Mouse (Mus musculus) MEL (cell line): ENCODE measurements around the gene Ccnyl1. TPM values are rescaled to one million over a fixed set of nuclear protein-coding genes. Genes with fewer than 3 reads are reported as not detected.

Experiments
- DNase-seq: peaks from one replicate; pipeline ENCODE4 v3.0.0; 2011; ENCODE audit warnings: low read depth, low spot score
- H3K27ac ChIP-seq: 2 replicates; pipeline ENCODE4 v1.5.1; 2012; ENCODE audit warnings: low read depth, mild to moderate bottlenecking, control low read depth, low read length, moderate library complexity; ENCODE audit not compliant: control insufficient read depth
- H3K27me3 ChIP-seq, 2 experiments: fragments of 150-350 bp in 1 of 2; sonication (generic) in 1 of 2; 2 replicates each; pipeline ENCODE4 v1.6.1; 2012; ENCODE audit warnings: low read length in 2 of 2, mild to moderate bottlenecking in 2 of 2, improper control_type of control experiment in 1 of 2, moderate library complexity in 1 of 2; ENCODE audit not compliant: insufficient read depth in 2 of 2, control insufficient read depth in 1 of 2
- H3K36me3 ChIP-seq, 2 experiments: 2 replicates each; pipeline ENCODE4 v1.6.1; 2012 to 2014; ENCODE audit warnings: low read length in 2 of 2, improper control_type of control experiment in 1 of 2, inconsistent platforms in 1 of 2, mild to moderate bottlenecking in 1 of 2; ENCODE audit not compliant: insufficient read depth in 2 of 2, control insufficient read depth in 1 of 2
- H3K4me1 ChIP-seq, 2 experiments: fragments of 150-350 bp in 1 of 2; sonication (generic) in 1 of 2; 2 replicates each; pipeline ENCODE4 v1.6.1; 2012; ENCODE audit warnings: low read length in 2 of 2, improper control_type of control experiment in 1 of 2, mild to moderate bottlenecking in 1 of 2; ENCODE audit not compliant: insufficient read depth in 2 of 2, control insufficient read depth in 1 of 2
- H3K4me3 ChIP-seq, 2 experiments: fragments of 150-350 bp in 1 of 2; sonication (generic) in 1 of 2; 2 replicates each; pipeline ENCODE4 v1.5.1; 2012; ENCODE audit warnings: low read depth in 2 of 2, low read length in 2 of 2, mild to moderate bottlenecking in 2 of 2, moderate library complexity in 2 of 2, control low read depth in 1 of 2, improper control_type of control experiment in 1 of 2; ENCODE audit not compliant: control insufficient read depth in 1 of 2, insufficient read depth in 1 of 2
- H3K79me2 ChIP-seq: 2 replicates; pipeline ENCODE4 v1.6.1; 2012; ENCODE audit warnings: mild to moderate bottlenecking, low read length, moderate library complexity; ENCODE audit not compliant: control insufficient read depth, poor library complexity, insufficient read depth
- H3K9ac ChIP-seq: 2 replicates; pipeline ENCODE4 v1.6.1; 2012; ENCODE audit warnings: low read depth, mild to moderate bottlenecking, control low read depth, low read length, moderate library complexity; ENCODE audit not compliant: control insufficient read depth, poor library complexity, severe bottlenecking
- H3K9me3 ChIP-seq: fragments of 150-350 bp; sonication (generic); replicated peaks from 2 replicates; pipeline ENCODE4 v1.6.1; 2012; ENCODE audit warnings: mild to moderate bottlenecking, low read length, improper control_type of control experiment, moderate library complexity; ENCODE audit not compliant: insufficient read depth
- CHD1 ChIP-seq: IDR thresholded peaks from 2 replicates; pipeline ENCODE4 v1.6.1; 2012; ENCODE audit warnings: low read depth, mild to moderate bottlenecking, inconsistent platforms, low read length, improper control_type of control experiment
- CHD2 ChIP-seq: IDR thresholded peaks from 2 replicates; pipeline ENCODE4 v1.6.1; 2011; ENCODE audit warnings: low read length, improper control_type of control experiment
- CTCF ChIP-seq, 3 experiments: IDR thresholded peaks in 2 of 3; conservative IDR thresholded peaks in 1 of 3; 2 replicates each; pipeline ENCODE4 v1.5.1; 2011 to 2012; ENCODE audit warnings: low read length in 3 of 3, low read depth in 2 of 3, mild to moderate bottlenecking in 2 of 3, improper control_type of control experiment in 1 of 3, inconsistent platforms in 1 of 3, mixed read lengths in 1 of 3, moderate library complexity in 1 of 3; ENCODE audit not compliant: control insufficient read depth in 1 of 3, insufficient read depth in 1 of 3, poor library complexity in 1 of 3, severe bottlenecking in 1 of 3
- EP300 ChIP-seq, 2 experiments: IDR thresholded peaks; 2 replicates each; pipeline ENCODE4 v1.6.1; 2011; ENCODE audit warnings: improper control_type of control experiment in 2 of 2, low read length in 2 of 2, low read depth in 1 of 2, mild to moderate bottlenecking in 1 of 2
- ETS1 ChIP-seq: IDR thresholded peaks from 2 replicates; pipeline ENCODE4 v1.6.1; 2012; ENCODE audit warnings: low read depth, mild to moderate bottlenecking, inconsistent platforms, low read length, improper control_type of control experiment, moderate library complexity
- GABPA ChIP-seq: IDR thresholded peaks from 2 replicates; pipeline ENCODE4 v1.6.1; 2012; ENCODE audit warnings: low read depth, mild to moderate bottlenecking, inconsistent platforms, low read length, improper control_type of control experiment, moderate library complexity
- GATA1 ChIP-seq: IDR thresholded peaks from 2 replicates; pipeline ENCODE4 v1.6.1; 2011; ENCODE audit warnings: low read depth, low read length, improper control_type of control experiment
- JUND ChIP-seq: IDR thresholded peaks from 2 replicates; pipeline ENCODE4 v1.6.1; 2011; ENCODE audit warnings: low read depth, mild to moderate bottlenecking, improper control_type of control experiment, low read length
- KAT2A ChIP-seq: conservative IDR thresholded peaks from 2 replicates; pipeline ENCODE4 v1.6.1; 2012; ENCODE audit warnings: low read depth, low read length, improper control_type of control experiment, inconsistent platforms
- MAFK ChIP-seq: IDR thresholded peaks from 2 replicates; pipeline ENCODE4 v1.6.1; 2011; ENCODE audit warnings: low read depth, mild to moderate bottlenecking, low read length, improper control_type of control experiment, borderline replicate concordance
- MAX ChIP-seq: IDR thresholded peaks from 2 replicates; pipeline ENCODE4 v1.6.1; 2011; ENCODE audit warnings: low read length, improper control_type of control experiment
- MAZ ChIP-seq: IDR thresholded peaks from 2 replicates; pipeline ENCODE4 v1.6.1; 2012; ENCODE audit warnings: low read depth, mild to moderate bottlenecking, inconsistent platforms, low read length, improper control_type of control experiment
- MXI1 ChIP-seq: IDR thresholded peaks from 2 replicates; pipeline ENCODE4 v1.6.1; 2011; ENCODE audit warnings: mild to moderate bottlenecking, low read depth, low read length, improper control_type of control experiment
- MYC ChIP-seq: IDR thresholded peaks from 2 replicates; pipeline ENCODE4 v1.6.1; 2011; ENCODE audit warnings: low read depth, mild to moderate bottlenecking, low read length, improper control_type of control experiment, moderate library complexity
- NRF1 ChIP-seq: IDR thresholded peaks from 2 replicates; pipeline ENCODE4 v1.6.1; 2014; ENCODE audit warnings: low read depth, mild to moderate bottlenecking, inconsistent platforms, low read length, improper control_type of control experiment, moderate library complexity; ENCODE audit not compliant: poor library complexity, insufficient read depth, severe bottlenecking
- POLR2AphosphoS5 ChIP-seq: IDR thresholded peaks from 2 replicates; pipeline ENCODE4 v1.6.1; 2012; ENCODE audit warnings: low read depth, borderline replicate concordance, mild to moderate bottlenecking, inconsistent platforms, low read length, moderate library complexity, mixed read lengths
- RAD21 ChIP-seq: IDR thresholded peaks from 2 replicates; pipeline ENCODE4 v1.6.1; 2011; ENCODE audit warnings: mild to moderate bottlenecking, low read depth, low read length, improper control_type of control experiment
- RCOR1 ChIP-seq: IDR thresholded peaks from 2 replicates; pipeline ENCODE4 v1.6.1; 2012; ENCODE audit warnings: low read depth, mild to moderate bottlenecking, inconsistent platforms, low read length, improper control_type of control experiment
- SIN3A ChIP-seq: IDR thresholded peaks from 2 replicates; pipeline ENCODE4 v1.6.1; 2012; ENCODE audit warnings: low read length, improper control_type of control experiment, inconsistent platforms
- TAL1 ChIP-seq: IDR thresholded peaks from 2 replicates; pipeline ENCODE4 v1.6.1; 2012; ENCODE audit warnings: mild to moderate bottlenecking, inconsistent platforms, low read length, moderate library complexity, mixed read lengths
- UBTF ChIP-seq: IDR thresholded peaks from 2 replicates; pipeline ENCODE4 v1.6.1; 2012; ENCODE audit warnings: low read depth, mild to moderate bottlenecking, inconsistent platforms, low read length, improper control_type of control experiment, moderate library complexity, borderline replicate concordance; ENCODE audit not compliant: insufficient read depth
- USF2 ChIP-seq, 2 experiments: IDR thresholded peaks; 2 replicates each; pipeline ENCODE4 v1.6.1; 2011 to 2012; ENCODE audit warnings: improper control_type of control experiment in 2 of 2, low read length in 2 of 2, borderline replicate concordance in 1 of 2, inconsistent platforms in 1 of 2, low read depth in 1 of 2, mild to moderate bottlenecking in 1 of 2; ENCODE audit not compliant: insufficient read depth in 1 of 2
- ZC3H11A ChIP-seq: IDR thresholded peaks from 2 replicates; pipeline ENCODE4 v1.6.1; 2012; ENCODE audit warnings: low read depth, mild to moderate bottlenecking, inconsistent platforms, low read length, improper control_type of control experiment
- ZMIZ1 ChIP-seq: IDR thresholded peaks from 2 replicates; pipeline ENCODE4 v1.6.1; 2012; ENCODE audit warnings: low read depth, mild to moderate bottlenecking, inconsistent platforms, low read length, improper control_type of control experiment, moderate library complexity
- polyA plus RNA-seq, 2 experiments: library from polyadenylated mRNA; stranded (reverse) in 1 of 2; unstranded in 1 of 2; fragments of >175 nt in 1 of 2; fragments of >200 nt in 1 of 2; gene quantifications; 2 replicates each; pipeline versions ENCODE4 v1.2.1 to v1.2.4; 2012; ENCODE audit warnings: low replicate concordance in 2 of 2, low read depth in 1 of 2; ENCODE audit not compliant: insufficient read length in 2 of 2, insufficient read depth in 1 of 2, missing spikeins in 1 of 2
- total RNA-seq: library from RNA; depleted of rRNA; stranded (reverse); fragments of 300-350 nt; gene quantifications from 2 replicates; pipeline ENCODE4 v1.2.3, GENCODE M21; 2012

Gene Ccnyl1
- total and polyA plus RNA-seq, 3 experiments: 3.0 to 18.1 TPM; not detected in 1

GRCm38 (mm10) chr1:64655415-64655814 lies 34.8 kb upstream of the Ccnyl1 start:
- H3K9me3 ChIP-seq: no peaks in the 10 kb centered on the region
- H3K27ac ChIP-seq: no peak overlapping the region
- no peaks in the 10 kb centered on the region for H3K79me2 ChIP-seq
- no peak for TF ChIP-seq UBTF
- no peak for TF ChIP-seq CHD2
- no peak for TF ChIP-seq GABPA
- no peak for TF ChIP-seq MXI1
- no peak for TF ChIP-seq CHD1
- TF ChIP-seq ZMIZ1: no peak
- no peak for TF ChIP-seq EP300 (IDR thresholded peaks at IDR 0.05; ENCODE audit: low read depth in 1 of 2, low read length in 2 of 2)
- no peak for TF ChIP-seq CTCF (IDR thresholded peaks at IDR 0.05 in 2 of 3, conservative IDR thresholded peaks at IDR 0.05 in 1 of 3; ENCODE audit: control insufficient read depth in 1 of 3, insufficient read depth in 1 of 3, low read depth in 2 of 3, low read length in 3 of 3, poor library complexity in 1 of 3, severe bottlenecking in 1 of 3)
- no peak for TF ChIP-seq RAD21
- no peak for TF ChIP-seq MAZ
- no peak for TF ChIP-seq JUND
- TF ChIP-seq POLR2AphosphoS5: no peak
- TF ChIP-seq KAT2A: no peak
- TF ChIP-seq RCOR1: no peak
- no peak for TF ChIP-seq MAX
- no peak for TF ChIP-seq SIN3A
- TF ChIP-seq NRF1: no peak
- H3K4me3 ChIP-seq: no peak overlapping the region
- no peaks in the 10 kb centered on the region for H3K27me3 ChIP-seq
- no peak overlapping the region for H3K9ac ChIP-seq
- H3K36me3 ChIP-seq: peaks cover 0 to 5% of the 10 kb centered on the region in 2 experiments; a peak in 2 of 4 replicates
- H3K4me1 ChIP-seq: peaks cover 0 to 12% of the 10 kb centered on the region in 2 experiments; a peak in 2 of 4 replicates
- no peak for DNase-seq

- no peak overlapping the region for H3K27ac ChIP-seq
- H3K9me3 ChIP-seq: no peaks in the 10 kb centered on the region
- peaks cover 0 to 5% of the 10 kb centered on the region in 2 experiments; a peak in 2 of 4 replicates for H3K36me3 ChIP-seq
- TF ChIP-seq TAL1 (no peak), USF2 (IDR thresholded peaks at IDR 0.05; ENCODE audit: borderline replicate concordance in 1 of 2, insufficient read depth in 1 of 2, low read depth in 1 of 2, low read length in 2 of 2) (no peak), ETS1 (no peak), ZMIZ1 (no peak), MAFK (no peak), ZC3H11A (no peak), GATA1 (no peak), EP300 (IDR thresholded peaks at IDR 0.05; ENCODE audit: low read depth in 1 of 2, low read length in 2 of 2) (no peak), MYC (no peak)
- H3K4me1 ChIP-seq: peaks cover 0 to 12% of the 10 kb centered on the region in 2 experiments; a peak in 2 of 4 replicates
- H3K27me3 ChIP-seq: no peaks in the 10 kb centered on the region
- no peaks in the 10 kb centered on the region for H3K79me2 ChIP-seq
- DNase-seq: peak; percentile 42
- no peak overlapping the region for H3K9ac ChIP-seq
- H3K4me3 ChIP-seq: no peak overlapping the region
Measured at GRCm38 (mm10) chr1:64656423-64657129, 33.7 kb upstream of the Ccnyl1 start.
